Mouse (Mus musculus): ENCODE data around the gene Ctsa.
A peak's percentile ranks its signal among the peaks of the same experiment; 100 is the strongest.
"Not testable (repeated sequence)": the region's sequence is repeated elsewhere in the genome, so short reads cannot be mapped to it uniquely, and the experiment has no call there.

The Ctsa gene

DNA sequence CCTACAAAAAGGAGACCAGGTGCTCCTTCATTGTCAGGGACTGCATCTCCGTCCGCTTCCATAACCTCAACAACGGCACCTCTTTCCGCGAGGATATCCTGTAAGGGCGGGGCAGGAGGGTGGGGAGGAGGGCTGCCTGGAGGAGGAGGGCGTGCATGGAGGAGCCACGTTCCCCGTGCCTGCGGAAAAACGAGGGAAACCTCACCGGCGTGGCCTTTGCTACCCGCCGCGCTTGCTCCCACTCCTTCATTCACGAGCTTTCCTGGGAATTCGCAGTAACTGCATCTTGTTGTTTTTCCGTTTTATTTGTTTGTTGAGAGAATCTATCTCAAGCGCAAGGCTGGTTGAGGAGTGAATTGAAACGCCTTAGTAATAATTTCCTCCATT, 27.3 kb upstream of the Ctsa start:
- DNase-seq = peak in 1 of 2 experiments; percentile 53

DNA sequence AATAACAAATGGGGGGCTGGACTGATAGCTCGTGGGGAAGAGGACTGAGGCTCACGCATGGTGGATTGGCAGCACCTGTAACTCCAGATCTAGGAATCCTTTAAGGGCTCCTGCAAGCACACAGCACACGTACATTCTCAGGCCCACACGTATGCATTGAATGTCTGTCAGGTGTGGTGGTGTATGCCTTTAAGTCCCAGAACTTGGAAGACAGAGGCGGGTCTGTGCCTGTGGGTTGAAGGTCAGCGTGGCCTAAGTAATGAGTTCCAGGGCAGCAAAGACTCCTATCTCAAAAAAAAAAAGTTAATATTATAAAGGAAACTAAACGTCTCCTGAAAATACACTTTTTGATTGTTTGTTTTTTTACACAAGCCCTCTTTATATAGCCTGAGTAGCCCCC, 26.1 kb upstream of the Ctsa start:
- DNase-seq = no peak

- DNase-seq = no peak
Measured at GRCm38 (mm10) chr2:164813557-164813956, 19.1 kb upstream of the Ctsa start.

GRCm38 (mm10) chr2:164815348-164815747, 17.3 kb upstream of the Ctsa start:
- DNase-seq = no peak

- DNase-seq = no peak
Measured at GRCm38 (mm10) chr2:164815821-164816220, 16.9 kb upstream of the Ctsa start.

- DNase-seq = no peak
Measured at GRCm38 (mm10) chr2:164817206-164817605, 15.5 kb upstream of the Ctsa start.

GRCm38 (mm10) chr2:164817703-164818102, 15.0 kb upstream of the Ctsa start:
- DNase-seq = no peak

GRCm38 (mm10) chr2:164821060-164821459, 11.6 kb upstream of the Ctsa start:
- peak in 1 of 2 experiments; percentile 34 for DNase-seq

- peak; percentile 100 for DNase-seq
Measured at GRCm38 (mm10) chr2:164822636-164823165, 10.0 kb upstream of the Ctsa start, which contains the start of gene Zswim1. Zswim1 (plus strand) TSS chr2:164822686.

GRCm38 (mm10) chr2:164823181-164823585, 9.5 kb upstream of the Ctsa start:
- peak in 1 of 2 experiments; percentile 45 for DNase-seq

DNA sequence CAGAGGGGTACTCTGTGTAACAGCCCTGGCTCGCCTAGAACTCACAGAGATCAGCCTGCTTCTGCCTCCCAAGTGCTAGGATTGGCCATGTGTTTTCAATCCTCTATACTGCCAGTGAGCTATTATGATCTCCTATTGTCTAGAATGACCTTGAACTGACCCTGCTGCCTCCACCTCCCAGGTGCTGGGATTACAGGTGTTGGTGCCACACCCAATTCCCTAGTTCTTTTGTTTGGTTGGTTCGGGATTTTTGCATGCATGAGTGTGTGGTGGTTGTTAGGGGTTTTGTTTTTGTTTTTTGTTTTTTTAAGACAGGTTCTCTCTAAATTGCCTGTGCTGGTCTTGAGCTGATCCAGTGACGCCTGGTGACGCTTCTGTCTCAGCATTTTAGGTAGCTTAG, 8.7 kb upstream of the Ctsa start:
- DNase-seq = no peak

- no peak for DNase-seq
Measured at GRCm38 (mm10) chr2:164825521-164825920, 7.2 kb upstream of the Ctsa start.

DNA sequence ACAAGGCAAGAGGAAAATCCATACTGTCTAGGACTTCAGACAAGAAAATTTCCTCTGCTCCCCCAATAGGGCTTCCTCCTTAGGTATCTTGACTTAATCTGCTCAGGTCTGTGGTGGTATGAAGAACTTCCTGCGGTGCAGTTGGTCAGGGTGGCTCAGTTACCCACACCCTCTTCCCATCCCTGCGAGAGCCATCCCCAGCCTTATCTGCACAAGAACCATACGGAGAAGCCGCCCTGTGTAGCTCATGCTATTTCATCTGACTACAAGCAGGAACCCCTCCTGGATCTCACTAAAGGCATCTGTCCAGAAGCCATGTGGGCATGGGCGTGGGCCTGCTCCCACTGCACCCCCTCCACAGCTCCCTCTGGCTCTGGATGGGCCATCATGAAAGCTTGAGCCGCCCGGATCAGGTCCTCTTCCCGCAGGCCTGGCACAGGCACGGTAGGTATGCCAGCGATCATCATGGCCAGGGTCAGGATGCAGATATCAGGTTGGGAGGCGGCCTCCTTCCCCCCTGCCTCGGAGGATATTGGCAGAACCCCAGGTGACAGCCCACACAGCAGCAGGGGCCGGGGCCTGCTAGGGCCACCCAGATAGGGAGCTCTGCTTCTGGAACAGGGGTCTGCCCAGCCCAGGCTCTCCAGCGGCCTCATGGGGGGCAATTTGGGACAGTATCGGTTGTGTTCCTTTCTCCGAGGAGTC, 5.4 kb upstream of the Ctsa start:
- no peak for DNase-seq

GRCm38 (mm10) chr2:164828437-164828836, 4.2 kb upstream of the Ctsa start, which contains the start of gene Spata25:
Spata25 (minus strand) TSS chr2:164828537.
- DNase-seq = no peak

DNA sequence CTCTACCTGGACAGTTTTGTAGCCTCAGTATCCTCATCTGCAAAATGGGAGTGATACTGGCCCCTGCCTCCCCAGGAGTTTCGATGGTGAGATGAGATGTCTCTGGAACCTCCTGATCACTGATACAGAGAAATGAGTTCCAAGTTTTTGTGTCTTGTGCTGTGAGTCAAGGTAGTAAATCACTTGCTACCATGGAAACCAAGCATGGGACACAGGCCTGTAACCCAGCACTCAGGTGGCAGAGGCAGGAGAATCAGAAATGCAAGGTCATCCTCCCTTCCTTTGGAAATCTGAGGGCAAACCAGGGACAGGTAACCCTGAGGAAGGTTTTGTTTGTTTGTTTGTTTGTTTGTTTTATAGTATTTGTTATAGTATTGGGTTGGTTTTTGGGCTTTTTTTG, 3.6 kb upstream of the Ctsa start:
- DNase-seq = no peak

GRCm38 (mm10) chr2:164831029-164831428, 1.6 kb upstream of the Ctsa start:
- no peak for DNase-seq

DNA sequence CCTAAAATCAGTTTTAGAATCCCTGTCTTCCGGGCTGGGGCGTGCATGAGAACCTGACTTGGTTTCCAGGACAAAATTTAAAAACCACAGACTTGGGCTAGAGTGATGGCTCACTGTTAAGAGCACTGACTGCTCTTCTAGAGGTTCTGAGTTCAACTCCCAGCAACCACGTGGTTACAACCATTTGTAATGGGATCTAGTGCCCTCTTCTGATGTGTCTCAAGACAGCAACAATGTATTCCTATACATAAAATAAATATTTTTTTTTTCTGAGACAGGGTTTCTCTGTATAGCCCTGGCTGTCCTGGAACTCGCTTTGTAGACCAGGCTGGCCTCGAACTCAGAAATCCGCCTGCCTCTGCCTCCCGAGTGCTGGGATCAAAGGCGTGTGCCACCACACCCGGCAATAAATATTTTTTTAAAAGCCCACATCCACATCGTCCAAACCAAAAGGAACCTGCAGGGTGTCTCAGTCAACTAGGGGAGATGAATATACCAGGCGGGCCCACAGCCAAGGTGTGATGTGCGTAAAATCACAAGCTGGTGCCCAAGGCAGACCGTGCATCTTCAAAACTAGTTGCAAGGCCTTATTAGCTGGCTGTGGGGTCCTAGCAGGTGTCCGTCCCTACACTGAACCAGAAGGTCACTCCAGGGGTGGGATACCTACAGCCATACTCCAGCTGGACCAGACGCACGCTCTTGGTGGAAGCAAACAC, 483 bp upstream of the Ctsa start:
- DNase-seq = peak in 1 of 2 experiments; percentile 41

GRCm38 (mm10) chr2:164833314-164833959, 764 bp downstream of the Ctsa start, which contains the start of gene Neurl2:
Neurl2 (minus strand) TSS chr2:164833456.
- peak; percentile 89 to 91 for DNase-seq

GRCm38 (mm10) chr2:164834531-164834930, 1.9 kb downstream of the Ctsa start:
- peak; percentile 39 to 45 for DNase-seq

- no peak for DNase-seq
Measured at GRCm38 (mm10) chr2:164835164-164835563, 2.5 kb downstream of the Ctsa start.

GRCm38 (mm10) chr2:164845782-164846181, 13.1 kb downstream of the Ctsa start:
- DNase-seq = no peak

- no peak for DNase-seq
Measured at GRCm38 (mm10) chr2:164850061-164850460, 17.4 kb downstream of the Ctsa start.

DNA sequence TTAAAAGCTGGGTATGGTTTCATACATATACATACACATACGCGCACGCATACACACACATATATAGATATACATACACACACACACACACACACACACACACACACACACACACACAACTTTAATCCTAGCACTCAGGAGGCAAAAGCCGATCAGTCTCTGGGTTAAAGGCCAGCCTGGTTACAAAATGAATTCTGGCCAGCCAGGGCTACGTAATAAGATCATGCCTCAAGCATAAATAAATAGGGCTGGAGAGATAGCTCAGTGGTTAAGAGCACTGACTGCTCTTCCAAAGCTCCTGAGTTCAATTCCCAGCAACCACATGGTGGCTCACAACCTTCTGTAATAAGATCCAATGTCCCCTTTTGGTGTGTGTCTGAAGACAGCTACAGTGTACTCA, 22.9 kb downstream of the Ctsa start:
- not testable (repeated sequence) for DNase-seq

All from cerebellum, adult 18-20 months (tissue).